Mouse (Mus musculus) left cerebral cortex, postnatal 10 days (tissue): Measurements from ENCODE around the gene Spata22. TPM values are rescaled to one million over a fixed set of nuclear protein-coding genes. Genes with fewer than 3 reads are reported as not detected.
A peak's percentile ranks its signal among the peaks of the same experiment; 100 is the strongest.
"Not testable (repeated sequence)": the region's sequence is repeated elsewhere in the genome, so short reads cannot be mapped to it uniquely, and the experiment has no call there.

Source experiments
- DNase-seq, 2 experiments: peaks; one replicate each; pipeline ENCODE4 v3.0.0; 2021 to 2022; ENCODE audit warnings: low spot score in 2 of 2, mixed read lengths in 1 of 2; ENCODE audit errors: extremely low spot score in 1 of 2
- intact Hi-C: fragments of 180-260 bp; cut with DNase I; formaldehyde crosslinking; loops from one replicate; pipeline ENCODE4 v1.15.1; 2025
- total RNA-seq, 2 experiments: library from RNA; stranded (reverse); gene quantifications; 2 replicates each; pipeline ENCODE4 v1.2.3; 2021

Spata22 gene
- total RNA-seq: under 1 TPM in 1 of 2 experiments, not detected in 1; 0.28 TPM

- intact Hi-C loops: no loop called here
- no peak for DNase-seq
Observed at GRCm38 (mm10) chr11:73329442-73329841, at the start of gene Spata22, which contains the start of the genes Aspa and Gm49340. TSS of gene Spata22 (plus strand) at chr11:73329741. TSS of gene Aspa (minus strand) at chr11:73329596. TSS of gene Gm49340 (plus strand) at chr11:73329741.

DNA sequence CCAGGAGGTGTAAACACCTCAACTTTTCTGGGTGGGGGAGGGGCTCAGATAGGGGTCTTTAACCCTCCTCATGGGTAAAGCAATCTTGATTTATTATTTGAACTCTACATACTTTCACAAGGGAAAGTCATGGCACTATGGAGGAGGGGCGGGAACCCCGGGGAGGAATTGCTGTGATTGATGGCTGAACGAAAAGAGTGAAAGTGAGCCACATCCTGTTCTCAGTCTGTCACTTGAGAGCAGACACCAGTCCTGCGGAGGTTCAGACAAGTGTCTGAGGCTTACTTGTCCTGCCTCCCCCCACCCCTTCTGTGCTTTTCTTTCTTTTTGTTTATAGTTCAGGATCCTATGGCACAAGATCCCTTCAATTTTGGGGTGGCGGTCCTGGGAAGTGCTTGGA is 48.8 kb upstream of the Spata22 start:
- intact Hi-C loops: loop anchor here (10.0 kb wide), 2 partner anchors 146 to 1074 kb away; partner anchors contain the start of genes Haspin and Olfr411

DNA sequence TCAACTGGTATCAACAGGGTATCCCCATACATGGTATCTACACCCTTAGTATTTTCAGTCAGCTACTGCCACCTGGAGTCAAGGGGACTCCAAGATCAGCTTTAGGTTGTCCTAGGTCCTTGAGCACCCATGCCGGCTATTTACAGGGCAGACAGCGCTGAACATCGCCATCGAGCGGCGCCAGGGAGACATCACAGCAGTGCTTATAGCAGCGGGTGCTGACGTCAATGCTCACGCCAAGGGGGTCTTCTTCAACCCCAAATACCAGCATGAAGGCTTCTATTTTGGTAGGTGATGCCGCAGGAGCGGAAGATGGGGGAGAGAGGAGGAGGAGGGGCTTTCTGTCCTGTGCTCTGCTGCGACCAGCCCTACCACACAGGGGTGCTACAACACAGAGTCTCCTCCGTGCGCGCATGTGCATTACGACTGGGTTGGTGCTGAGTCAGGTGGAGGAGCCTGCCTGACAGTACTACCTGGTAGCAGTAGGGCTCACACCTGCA is 48.0 kb upstream of the Spata22 start:
- intact Hi-C loops: loop anchor here (10.0 kb wide), 2 partner anchors 147 to 1073 kb away; partner anchors contain the start of genes Haspin and Olfr411
- DNase-seq: peak; percentile 69 to 81

More for the DNA sequence above, 48.8 kb upstream of the Spata22 start:
- DNase-seq: no peak

DNA sequence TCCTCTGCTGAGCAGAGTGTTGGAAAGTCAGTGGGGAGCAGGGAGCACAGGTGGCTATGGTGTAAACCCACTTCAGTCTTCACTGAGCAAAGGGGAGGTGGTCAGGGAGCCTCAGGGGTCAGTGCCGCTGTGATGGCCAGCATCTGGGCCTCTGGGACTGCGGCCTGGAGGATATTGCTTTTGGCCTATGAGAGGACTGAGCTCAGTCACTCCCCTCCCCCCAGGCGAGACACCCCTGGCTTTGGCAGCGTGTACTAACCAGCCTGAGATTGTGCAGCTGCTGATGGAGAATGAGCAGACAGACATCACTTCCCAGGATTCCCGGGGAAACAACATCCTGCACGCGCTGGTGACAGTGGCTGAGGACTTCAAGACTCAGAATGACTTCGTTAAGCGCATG is 46.2 kb upstream of the Spata22 start:
- intact Hi-C loops: loop anchor here (10.0 kb wide), 2 partner anchors 149 to 1071 kb away; partner anchors contain the start of genes Haspin and Olfr411

GRCm38 (mm10) chr11:73283926-73284325 is 45.6 kb upstream of the Spata22 start:
- no peak for DNase-seq
- intact Hi-C loops: loop anchor here (10.0 kb wide), 2 partner anchors 149 to 1071 kb away; partner anchors contain the start of genes Haspin and Olfr411

More for the DNA sequence above, 46.2 kb upstream of the Spata22 start:
- DNase-seq: peak in 1 of 2 experiments; percentile 46

DNA sequence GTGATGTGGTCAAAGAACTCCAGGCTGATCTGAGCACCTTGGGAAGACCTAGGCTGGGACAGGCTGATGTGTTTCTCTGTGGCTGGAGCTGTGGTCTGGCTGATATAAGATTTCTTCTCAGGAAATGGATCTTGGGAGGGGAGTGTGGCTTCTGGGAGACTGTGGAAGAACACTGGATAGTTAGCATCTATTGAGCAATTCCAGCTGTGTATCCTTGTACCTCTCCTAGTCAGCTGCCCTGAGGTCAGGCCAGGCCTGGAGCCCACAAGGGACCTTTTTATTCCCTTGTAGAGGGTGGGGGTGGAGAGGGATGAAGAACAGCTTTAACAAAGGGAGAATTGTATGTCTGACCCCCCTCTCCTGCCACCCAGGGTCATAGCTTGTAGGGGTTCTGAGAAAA is 45.2 kb upstream of the Spata22 start:
- DNase-seq: no peak
- intact Hi-C loops: loop anchor here (10.0 kb wide), 2 partner anchors 150 to 1070 kb away; partner anchors contain the start of genes Haspin and Olfr411

- DNase-seq: no peak
- intact Hi-C loops: loop anchor here (10.0 kb wide), 2 partner anchors 155 to 1065 kb away; partner anchors contain the start of genes Haspin and Olfr411
Observed at GRCm38 (mm10) chr11:73289621-73290020, 39.9 kb upstream of the Spata22 start.

DNA sequence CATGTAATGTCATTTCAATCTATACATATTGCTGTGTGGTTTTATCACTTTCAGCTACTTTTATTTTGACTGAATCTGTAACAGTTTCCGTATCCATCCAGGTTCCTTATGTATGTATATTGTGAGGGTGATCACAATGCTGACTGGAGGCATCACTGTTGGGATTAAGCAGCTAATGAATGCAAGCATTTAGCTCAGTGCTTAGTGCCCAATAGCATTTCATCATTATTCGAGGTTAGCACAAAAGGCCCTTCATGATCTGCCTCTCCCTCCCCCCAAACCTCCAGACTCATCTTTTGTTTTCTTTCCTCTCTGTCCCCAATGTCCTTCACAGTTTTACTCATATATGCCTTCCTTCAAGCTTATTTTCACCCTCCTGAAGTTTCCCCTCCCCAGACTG is 26.4 kb upstream of the Spata22 start:
- no peak for DNase-seq
- intact Hi-C loops: no loop called here

DNA sequence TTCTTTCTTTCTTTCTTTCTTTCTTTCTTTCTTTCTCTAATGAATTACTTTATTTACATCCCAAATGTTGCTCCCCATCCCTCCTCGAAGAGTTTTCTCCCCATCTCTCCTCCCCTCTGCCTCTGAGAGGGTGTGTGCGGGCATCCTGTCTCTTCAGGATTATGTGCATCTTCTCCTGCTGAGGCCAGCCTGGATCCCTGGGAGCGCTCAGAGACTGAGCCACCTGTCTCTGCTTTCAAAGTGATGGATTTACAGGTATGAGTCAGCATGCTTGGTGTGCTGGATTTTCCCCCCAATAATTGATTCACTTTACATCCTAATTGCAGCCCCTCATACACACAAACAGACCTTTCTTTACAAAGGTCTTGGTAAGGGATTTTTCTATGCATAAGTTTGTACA is 13.6 kb upstream of the Spata22 start:
- intact Hi-C loops: no loop called here
- DNase-seq: no peak

- DNase-seq, intact Hi-C loops: not testable (repeated sequence)
Observed at GRCm38 (mm10) chr11:73318581-73318980, 11.0 kb upstream of the Spata22 start.

DNA sequence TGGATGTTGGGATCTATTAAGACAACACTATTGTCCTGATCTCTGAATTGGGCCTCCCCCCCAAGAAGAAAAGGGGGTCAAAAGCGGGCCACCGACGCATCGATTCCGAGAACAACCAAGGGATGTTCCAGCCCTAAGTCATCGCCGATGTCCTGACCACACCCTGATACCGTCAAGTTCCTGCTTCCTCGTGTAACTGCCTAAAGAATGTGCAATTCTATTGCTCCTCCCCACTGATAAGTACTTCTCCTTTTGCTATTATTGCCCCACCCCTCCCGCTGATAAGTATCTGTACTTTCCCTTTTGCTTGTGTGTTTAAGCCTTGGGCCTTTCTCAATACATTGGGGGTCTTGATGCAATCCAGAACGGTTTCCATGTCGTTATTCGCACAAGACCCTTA is 8.5 kb upstream of the Spata22 start:
- intact Hi-C loops: not testable (repeated sequence)

DNA sequence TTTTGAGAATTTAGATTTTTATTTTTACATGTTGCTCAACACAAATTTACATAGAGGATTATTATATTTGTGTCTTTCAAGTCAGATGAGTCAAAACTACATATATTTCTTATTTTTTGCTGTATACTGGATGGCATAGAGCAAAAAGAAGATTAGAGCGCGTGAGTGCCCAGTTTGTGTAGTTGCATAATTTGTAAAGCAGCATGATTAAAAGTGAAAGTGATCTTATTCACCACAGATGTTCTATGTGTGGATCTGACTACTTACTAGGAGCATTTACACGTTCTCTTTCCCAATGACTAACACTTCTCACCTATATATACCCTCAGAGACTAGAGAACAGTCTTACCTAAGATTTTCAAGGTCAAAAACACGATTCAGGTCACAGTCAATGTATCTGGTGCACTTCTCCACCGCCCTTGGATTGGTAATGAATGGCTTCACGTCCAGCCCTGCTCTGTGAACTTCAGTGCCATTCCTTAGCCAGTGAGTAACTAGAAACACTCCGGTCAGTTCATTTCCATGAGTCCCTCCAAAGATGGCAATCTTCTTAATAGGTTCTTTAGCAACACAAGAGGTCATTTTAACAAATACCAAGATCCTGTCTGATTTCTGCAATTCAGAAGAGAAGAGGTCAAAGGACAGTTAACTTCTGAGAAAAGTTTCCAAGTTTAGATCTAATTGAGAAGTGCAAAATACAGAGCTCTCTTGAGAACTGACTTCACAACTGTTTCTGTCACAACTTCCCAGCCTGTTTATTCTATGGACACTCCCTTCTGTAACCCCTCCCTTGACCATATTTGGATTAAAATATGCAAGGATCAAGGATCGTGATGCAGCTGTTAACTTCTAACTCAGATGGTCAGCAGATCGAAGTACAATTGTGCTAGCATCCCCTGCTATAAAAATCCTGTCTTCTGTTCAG is 5.4 kb upstream of the Spata22 start:
- intact Hi-C loops: no loop called here
- DNase-seq: no peak

More for the DNA sequence above, 8.5 kb upstream of the Spata22 start:
- DNase-seq: not testable (repeated sequence)

- intact Hi-C loops: no loop called here
- DNase-seq: no peak
Observed at GRCm38 (mm10) chr11:73326485-73326886, 3.1 kb upstream of the Spata22 start.

GRCm38 (mm10) chr11:73327361-73327760 is 2.2 kb upstream of the Spata22 start:
- peak; percentile 7 to 18 for DNase-seq
- intact Hi-C loops: no loop called here

- intact Hi-C loops: no loop called here
Observed at GRCm38 (mm10) chr11:73333357-73333756, 3.8 kb downstream of the Spata22 start.

DNA sequence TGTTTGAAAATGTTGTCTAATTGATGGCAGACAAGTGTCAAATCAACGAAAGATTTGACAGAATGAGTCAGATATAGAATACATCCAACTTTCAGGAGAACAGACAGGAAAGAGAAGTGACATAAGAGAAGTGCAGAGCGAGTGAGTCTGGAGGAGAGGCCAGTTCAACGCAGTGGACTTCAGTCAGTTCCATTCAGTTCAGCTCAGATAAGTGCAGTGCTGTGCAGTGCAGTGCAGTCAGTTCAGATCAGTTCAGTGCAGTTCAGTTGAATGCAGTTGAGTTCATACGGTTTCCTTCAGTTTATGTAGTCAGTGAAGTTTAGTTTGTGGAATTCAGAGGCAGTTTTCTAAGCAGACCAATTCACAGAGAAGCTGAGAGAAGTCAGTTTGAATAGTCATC is 7.4 kb downstream of the Spata22 start:
- intact Hi-C loops: no loop called here
- no peak for DNase-seq

More at GRCm38 (mm10) chr11:73333357-73333756, 3.8 kb downstream of the Spata22 start:
- DNase-seq: no peak

GRCm38 (mm10) chr11:73350483-73350882 is 20.9 kb downstream of the Spata22 start, which contains the start of gene Olfr20:
TSS of gene Olfr20 (plus strand) at chr11:73350783.
- intact Hi-C loops: no loop called here

DNA sequence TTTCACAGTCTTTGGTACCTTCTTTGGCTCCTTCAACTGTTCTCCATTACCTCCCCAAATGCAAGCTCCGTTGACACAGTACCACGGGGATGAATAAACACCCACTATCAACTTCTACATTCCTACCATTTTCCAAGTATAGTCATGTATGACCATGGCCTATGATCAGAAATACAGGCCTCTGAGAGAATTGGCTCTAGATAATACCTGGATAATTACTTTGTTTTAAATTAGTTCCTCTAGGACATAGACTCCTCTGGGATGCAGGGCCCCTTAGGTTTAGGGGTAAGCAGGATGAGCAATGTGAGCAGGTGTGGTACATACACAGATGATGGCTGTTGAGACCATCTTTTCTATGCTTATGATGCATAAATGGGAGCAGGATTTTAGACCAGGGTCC is 41.4 kb downstream of the Spata22 start, which contains the start of gene Olfr376:
TSS of gene Olfr376 (plus strand) at position 301 of the 400 bp plus-strand sequence.
- intact Hi-C loops: no loop called here
- no peak for DNase-seq

More at GRCm38 (mm10) chr11:73350483-73350882, 20.9 kb downstream of the Spata22 start, which contains the start of gene Olfr20:
- DNase-seq: no peak

DNA sequence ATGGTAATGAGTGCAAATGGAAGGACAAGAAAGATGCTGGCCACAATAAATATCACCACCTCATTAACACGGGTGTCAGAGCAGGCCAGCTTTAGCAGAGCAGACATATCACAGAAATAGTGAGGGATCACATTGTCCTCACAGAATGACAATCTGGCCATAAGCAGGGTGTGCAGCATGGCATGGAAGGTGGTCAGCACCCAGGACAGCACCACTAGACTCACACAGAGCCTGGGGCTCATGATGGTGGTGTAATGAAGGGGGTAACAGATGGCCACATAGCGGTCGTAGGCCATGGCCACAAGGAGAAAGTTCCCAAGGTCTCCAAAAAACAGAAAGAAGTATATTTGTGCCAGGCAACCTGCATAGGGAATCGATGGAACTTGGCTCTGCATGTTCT is 65.8 kb downstream of the Spata22 start:
- intact Hi-C loops: no loop called here
- DNase-seq: no peak
